7 mouse cellular contexts compared by ENCODE assay signal in genomic region chrX:85574182-85574541, GRCm38 (mm10). TPM values are rescaled to one million over a fixed set of nuclear protein-coding genes. Genes with fewer than 3 reads are reported as not detected.
DNase-seq lines count a peak whose midpoint lies in the region; ATAC-seq lines count a peak whose summit lies in the region.

No protein-coding gene starts in this region.

- no peaks in the 10 kb centered on the region for H3K27me3 ChIP-seq in forebrain, embryonic 11.5 days (ENCODE audit: control insufficient read depth, insufficient read depth, low read length)
- H3K27me3 ChIP-seq in limb, embryonic 10.5 days (ENCODE audit: low read depth, poor library complexity, severe bottlenecking): peaks cover 14% of the 10 kb centered on the region
- H3K27me3 ChIP-seq in midbrain, embryonic 14.5 days (ENCODE audit: control insufficient read depth, insufficient read depth, low read length): no peaks in the 10 kb centered on the region

- H3K9me3 ChIP-seq in forebrain, embryonic 11.5 days (ENCODE audit: control insufficient read depth, low read length): no peaks in the 10 kb centered on the region
- no peaks in the 10 kb centered on the region for H3K9me3 ChIP-seq in limb, embryonic 10.5 days (replicated peaks)
- no peaks in the 10 kb centered on the region for H3K9me3 ChIP-seq in midbrain, embryonic 14.5 days (ENCODE audit: control insufficient read depth, low read length)

- WGBS in forebrain, embryonic 11.5 days: 31% methylated on average over 15 of the region's 34 CpGs
- WGBS in limb, embryonic 10.5 days: 9% methylated on average over 15 of the region's 34 CpGs
- WGBS in midbrain, embryonic 14.5 days: 25% methylated on average over 33 of the region's 34 CpGs

- no peaks in the 10 kb centered on the region for H3K36me3 ChIP-seq in forebrain, embryonic 11.5 days (ENCODE audit: control insufficient read depth, insufficient read depth, low read length)
- H3K36me3 ChIP-seq in limb, embryonic 10.5 days: no peaks in the 10 kb centered on the region
- H3K36me3 ChIP-seq in midbrain, embryonic 14.5 days (ENCODE audit: control insufficient read depth, insufficient read depth, low read length): no peaks in the 10 kb centered on the region

- DNase-seq in ovary, postnatal 14 days (ENCODE audit: low spot score): peak; percentile 2
- no peak for DNase-seq in ovary, postnatal 10 days (ENCODE audit: low spot score)
- DNase-seq in T-cell, adult 2 months (ENCODE audit: low spot score): peak; percentile 26
- DNase-seq in forebrain, embryonic 11.5 days (ENCODE audit: low spot score): peak; percentile 63
- no peak for DNase-seq in limb, embryonic 10.5 days (ENCODE audit: low spot score)
- DNase-seq in midbrain, embryonic 14.5 days: peak; percentile 45
- DNase-seq in layer of hippocampus, adult 9-10 months (ENCODE audit: low spot score): no peak

- H3K4me3 ChIP-seq in forebrain, embryonic 11.5 days (ENCODE audit: low read depth, low read length): peak overlapping the region; percentile 59
- H3K4me3 ChIP-seq in limb, embryonic 10.5 days: peak overlapping the region; percentile 69
- peak overlapping the region; percentile 60 for H3K4me3 ChIP-seq in midbrain, embryonic 14.5 days (replicated peaks; ENCODE audit: low read depth, low read length)

- ATAC-seq in forebrain, embryonic 11.5 days (replicated peaks; ENCODE audit: low FRiP score): peak; percentile 71
- ATAC-seq in midbrain, embryonic 14.5 days (ENCODE audit: low FRiP score, low TSS enrichment): peak; percentile 69

- peak overlapping the region; percentile 71 for H3K9ac ChIP-seq in forebrain, embryonic 11.5 days (ENCODE audit: low read length)
- peak overlapping the region; percentile 81 for H3K9ac ChIP-seq in midbrain, embryonic 14.5 days (replicated peaks; ENCODE audit: low read length)

- H3K4me2 ChIP-seq in forebrain, embryonic 11.5 days (ENCODE audit: low read depth, low read length, severe bottlenecking): peak overlapping the region; percentile 49
- peak overlapping the region; percentile 58 for H3K4me2 ChIP-seq in midbrain, embryonic 14.5 days (ENCODE audit: low read length)

- H3K4me1 ChIP-seq in forebrain, embryonic 11.5 days (replicated peaks; ENCODE audit: control insufficient read depth, insufficient read depth, low read length): no peaks in the 10 kb centered on the region
- H3K4me1 ChIP-seq in limb, embryonic 10.5 days: no peaks in the 10 kb centered on the region
- peaks cover 4% of the 10 kb centered on the region; the same call in 1 of the 2 replicates for H3K4me1 ChIP-seq in midbrain, embryonic 14.5 days (ENCODE audit: control insufficient read depth, insufficient read depth, low read length)

- no peak overlapping the region; the same call in 1 of the 2 replicates for H3K27ac ChIP-seq in forebrain, embryonic 11.5 days (ENCODE audit: low read depth, low read length)
- peak overlapping the region; percentile 92 for H3K27ac ChIP-seq in limb, embryonic 10.5 days
- H3K27ac ChIP-seq in midbrain, embryonic 14.5 days (replicated peaks; ENCODE audit: low read depth, low read length): peak overlapping the region; percentile 68

RNA-seq across cellular contexts. Expression of gene Tab3, which starts 0.3 kb away (rescaled TPM):
- polyA plus RNA-seq in forebrain, embryonic 11.5 days (2014; fragmentation: Nextera tagmentation; extraction: Ambion mirVana): 4.6 and 5.3 TPM in 2 replicates
- polyA plus RNA-seq in limb, embryonic 10.5 days (2016; fragmentation: Nextera tagmentation; extraction: Ambion mirVana): 4.0 and 4.1 TPM in 2 replicates
- polyA plus RNA-seq in midbrain, embryonic 14.5 days (2014; fragmentation: Nextera tagmentation; extraction: Ambion mirVana): 9.2 and 10.5 TPM in 2 replicates

Comparison
In these comparisons a context has a peak if more than half of its experiments do, and no peak if none do; other contexts are left out.
1. DNase-seq: peak in ovary, postnatal 14 days (single experiment), T-cell, adult 2 months (single experiment), forebrain, embryonic 11.5 days (single experiment) and midbrain, embryonic 14.5 days (single experiment); none in ovary, postnatal 10 days (single experiment), limb, embryonic 10.5 days (single experiment) and layer of hippocampus, adult 9-10 months (single experiment).
2. Peak in every context shown above with its lines, with median percentiles within 50 percentile points of each other: H3K4me3 ChIP-seq.